Mouse (Mus musculus) lung, adult 18-20 months (tissue): ENCODE measurements around the gene Ucp1.

ENCODE experiments used
- DNase-seq, 2 experiments: peaks; one replicate each; pipeline ENCODE4 v3.0.0; 2022; ENCODE audit warnings: mixed read lengths in 2 of 2

Gene Ucp1

GRCm38 (mm10) chr8:83332864-83333263, 42.7 kb downstream of the Ucp1 start:
- DNase-seq = no peak

DNA sequence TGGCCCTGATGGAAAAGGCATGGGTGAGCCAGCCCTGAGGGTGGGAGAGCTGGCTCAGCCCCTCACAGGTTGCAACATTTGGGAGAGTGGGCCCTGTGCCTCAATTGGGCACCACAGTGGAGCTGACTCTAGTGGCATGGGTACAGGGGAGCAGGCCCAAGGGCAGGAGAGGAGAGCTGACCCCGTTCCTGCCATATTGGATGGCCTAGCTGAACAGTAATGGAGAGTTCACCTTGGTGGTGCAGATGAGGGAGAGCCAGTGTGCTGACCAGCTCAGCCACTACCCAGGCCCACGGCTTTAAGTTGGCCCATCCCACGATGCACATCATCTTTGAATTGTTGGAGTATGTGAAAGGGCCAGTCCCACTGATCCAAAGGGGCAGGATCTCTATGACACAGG, 51.9 kb downstream of the Ucp1 start:
- DNase-seq = no peak

DNA sequence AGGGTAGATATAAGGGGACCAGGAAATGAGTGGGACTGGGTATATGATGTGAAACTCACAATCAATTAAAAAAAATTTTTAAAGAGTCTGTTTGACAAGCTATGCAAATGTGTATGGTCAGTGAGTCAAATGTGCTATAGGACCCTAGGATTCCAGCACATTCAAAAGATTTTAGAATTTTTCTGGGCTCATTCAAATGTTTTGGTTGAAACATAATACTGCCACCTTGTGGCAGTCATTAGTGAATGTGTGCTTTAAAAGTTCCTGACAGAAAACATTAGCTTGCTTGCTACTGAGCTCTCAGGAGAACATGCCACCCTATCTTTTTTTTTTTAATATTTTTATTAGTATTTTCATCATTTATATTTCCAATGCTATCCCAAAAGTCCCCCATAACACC, 52.5 kb downstream of the Ucp1 start:
- no peak for DNase-seq
